Mouse (Mus musculus) kidney, postnatal 36 days (tissue): ENCODE data around the gene Nr4a1.

Source experiments
- DNase-seq, 2 experiments: peaks; one replicate each; pipeline ENCODE4 v3.0.0; 2021 to 2022; ENCODE audit warnings: mixed read lengths in 2 of 2

Gene Nr4a1

GRCm38 (mm10) chr15:101253886-101254795, at the start of gene Nr4a1:
TSS of gene Nr4a1 (plus strand) at chr15:101254269.
- DNase-seq: peak; percentile 88 to 89

GRCm38 (mm10) chr15:101204781-101205180, 49.3 kb upstream of the Nr4a1 start:
- no peak for DNase-seq

- DNase-seq: peak; percentile 68 to 85
These were observed 43.8 kb upstream of the Nr4a1 start for GRCm38 (mm10) chr15:101210228-101210627.

GRCm38 (mm10) chr15:101210998-101211613, 43.0 kb upstream of the Nr4a1 start:
- DNase-seq: peak in 1 of 2 experiments; percentile 46

GRCm38 (mm10) chr15:101212435-101212834, 41.6 kb upstream of the Nr4a1 start:
- DNase-seq: peak; percentile 91 to 92

GRCm38 (mm10) chr15:101215136-101215535, 38.9 kb upstream of the Nr4a1 start:
- DNase-seq: no peak

- DNase-seq: peak; percentile 56 to 67
These were observed 38.0 kb upstream of the Nr4a1 start for GRCm38 (mm10) chr15:101216036-101216435.

GRCm38 (mm10) chr15:101220905-101221297, 33.2 kb upstream of the Nr4a1 start:
- no peak for DNase-seq

- peak; percentile 92 to 98 for DNase-seq
These were observed 32.6 kb upstream of the Nr4a1 start for GRCm38 (mm10) chr15:101221298-101222104.

- DNase-seq: no peak
These were observed 31.1 kb upstream of the Nr4a1 start for GRCm38 (mm10) chr15:101222897-101223482.

GRCm38 (mm10) chr15:101223596-101223995, 30.5 kb upstream of the Nr4a1 start:
- no peak for DNase-seq

- peak; percentile 92 to 93 for DNase-seq
These were observed 29.8 kb upstream of the Nr4a1 start, which contains the start of gene Grasp for GRCm38 (mm10) chr15:101224006-101224906. TSS of gene Grasp (plus strand) at chr15:101224188.

- peak; percentile 60 to 61 for DNase-seq
These were observed 29.1 kb upstream of the Nr4a1 start for GRCm38 (mm10) chr15:101224977-101225376.

- DNase-seq: peak; percentile 85 to 88
These were observed 26.1 kb upstream of the Nr4a1 start for GRCm38 (mm10) chr15:101227971-101228370.

- DNase-seq: peak; percentile 55 to 76
These were observed 25.0 kb upstream of the Nr4a1 start for GRCm38 (mm10) chr15:101228866-101229590.

GRCm38 (mm10) chr15:101230503-101230902, 23.6 kb upstream of the Nr4a1 start:
- no peak for DNase-seq

- peak; percentile 45 to 66 for DNase-seq
These were observed 22.9 kb upstream of the Nr4a1 start for GRCm38 (mm10) chr15:101230995-101231647.

GRCm38 (mm10) chr15:101231648-101232180, 22.4 kb upstream of the Nr4a1 start:
- no peak for DNase-seq

- DNase-seq: no peak
These were observed 21.5 kb upstream of the Nr4a1 start for GRCm38 (mm10) chr15:101232607-101233006.

GRCm38 (mm10) chr15:101233183-101233582, 20.9 kb upstream of the Nr4a1 start:
- no peak for DNase-seq
